Mouse (Mus musculus): ENCODE data around the gene Olfr220. TPM values are rescaled to one million over a fixed set of nuclear protein-coding genes. Genes with fewer than 3 reads are reported as not detected.

Gene Olfr220
- polyA plus RNA-seq, 1 experiment from 2014 or later = not detected

- Histone ChIP-seq H3K36me3 (ENCODE audit: control insufficient read depth, insufficient read depth, low read length) (no peaks in the 10 kb centered on the region), H3K9me3 (ENCODE audit: control insufficient read depth, low read length) (no peaks in the 10 kb centered on the region), H3K4me2 (ENCODE audit: low read depth, low read length, severe bottlenecking) (no peak overlapping the region), H3K27ac (ENCODE audit: low read depth, low read length) (no peak overlapping the region), H3K27me3 (ENCODE audit: control insufficient read depth, insufficient read depth, low read length) (no peaks in the 10 kb centered on the region), H3K9ac (ENCODE audit: low read length) (no peak overlapping the region), H3K4me1 (replicated peaks; ENCODE audit: control insufficient read depth, insufficient read depth, low read length) (no peaks in the 10 kb centered on the region), H3K4me3 (ENCODE audit: low read depth, low read length) (no peak overlapping the region)
- DNase-seq (ENCODE audit: low spot score) (no peak), ATAC-seq (replicated peaks; ENCODE audit: low FRiP score) (no peak)
- WGBS = 45% methylated on average over 2 of the region's 2 CpGs
These were observed 24.4 kb downstream of the Olfr220 start for GRCm38 (mm10) chr1:174466240-174466639.

DNA sequence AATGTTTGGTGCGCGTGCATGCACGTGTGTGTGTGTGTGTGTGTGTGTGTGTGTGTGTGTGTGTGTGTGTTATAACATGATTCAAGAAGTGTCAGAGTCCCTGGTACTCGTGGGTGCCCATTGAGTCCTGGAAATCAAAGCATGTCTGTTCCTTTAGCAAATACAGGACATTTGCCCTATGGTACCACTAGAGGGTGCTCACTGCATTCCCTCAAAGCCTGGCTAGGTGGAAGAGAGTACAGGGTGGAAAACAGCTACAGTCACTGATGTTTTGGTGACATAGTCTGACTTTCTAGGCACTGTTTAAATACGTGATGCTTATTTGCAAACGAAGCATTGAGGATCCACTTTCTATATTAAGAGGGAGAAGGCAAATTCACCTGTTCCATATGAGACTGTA lies 27.9 kb downstream of the Olfr220 start:
- Histone ChIP-seq H3K4me3 (ENCODE audit: low read depth, low read length) (no peak overlapping the region), H3K27me3 (ENCODE audit: control insufficient read depth, insufficient read depth, low read length) (no peaks in the 10 kb centered on the region), H3K4me1 (replicated peaks; ENCODE audit: control insufficient read depth, insufficient read depth, low read length) (no peaks in the 10 kb centered on the region), H3K9me3 (ENCODE audit: control insufficient read depth, low read length) (no peaks in the 10 kb centered on the region), H3K4me2 (ENCODE audit: low read depth, low read length, severe bottlenecking) (no peak overlapping the region), H3K27ac (ENCODE audit: low read depth, low read length) (no peak overlapping the region), H3K9ac (ENCODE audit: low read length) (no peak overlapping the region), H3K36me3 (ENCODE audit: control insufficient read depth, insufficient read depth, low read length) (no peaks in the 10 kb centered on the region)
- ATAC-seq (replicated peaks; ENCODE audit: low FRiP score) (peak; percentile 75), DNase-seq (ENCODE audit: low spot score) (peak; percentile 53)
- 6% methylated on average over 6 of the region's 6 CpGs for WGBS

DNA sequence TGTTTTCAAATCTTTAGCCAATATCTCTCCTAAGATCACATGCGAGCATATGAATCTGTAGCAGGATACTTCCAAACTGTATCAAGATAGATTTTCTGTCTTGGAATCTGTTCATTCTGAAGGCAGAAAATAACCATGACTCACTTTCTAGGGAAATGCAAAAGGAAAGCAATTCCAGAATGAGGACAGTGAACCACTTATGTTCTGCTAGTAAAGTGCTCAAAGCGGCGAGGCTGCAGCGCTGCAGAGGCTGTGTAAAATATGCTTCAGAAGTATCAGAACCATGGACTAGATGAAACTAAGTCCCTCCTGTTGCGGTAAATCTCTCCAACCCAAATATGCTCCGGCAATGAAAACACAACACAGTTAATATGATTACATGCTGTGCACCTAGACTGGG lies 40.7 kb downstream of the Olfr220 start:
- ATAC-seq (replicated peaks; ENCODE audit: low FRiP score) = no peak
- WGBS = 91% methylated on average over 6 of the region's 6 CpGs
- DNase-seq (ENCODE audit: low spot score) = no peak
- no peaks in the 10 kb centered on the region for H3K4me1 ChIP-seq (replicated peaks; ENCODE audit: control insufficient read depth, insufficient read depth, low read length)
- H3K36me3 ChIP-seq (ENCODE audit: control insufficient read depth, insufficient read depth, low read length) = no peaks in the 10 kb centered on the region
- H3K9me3 ChIP-seq (ENCODE audit: control insufficient read depth, low read length) = no peaks in the 10 kb centered on the region
- H3K9ac ChIP-seq (ENCODE audit: low read length) = no peak overlapping the region
- H3K4me2 ChIP-seq (ENCODE audit: low read depth, low read length, severe bottlenecking) = no peak overlapping the region
- H3K27ac ChIP-seq (ENCODE audit: low read depth, low read length) = no peak overlapping the region
- no peaks in the 10 kb centered on the region for H3K27me3 ChIP-seq (ENCODE audit: control insufficient read depth, insufficient read depth, low read length)
- no peak overlapping the region for H3K4me3 ChIP-seq (ENCODE audit: low read depth, low read length)

DNA sequence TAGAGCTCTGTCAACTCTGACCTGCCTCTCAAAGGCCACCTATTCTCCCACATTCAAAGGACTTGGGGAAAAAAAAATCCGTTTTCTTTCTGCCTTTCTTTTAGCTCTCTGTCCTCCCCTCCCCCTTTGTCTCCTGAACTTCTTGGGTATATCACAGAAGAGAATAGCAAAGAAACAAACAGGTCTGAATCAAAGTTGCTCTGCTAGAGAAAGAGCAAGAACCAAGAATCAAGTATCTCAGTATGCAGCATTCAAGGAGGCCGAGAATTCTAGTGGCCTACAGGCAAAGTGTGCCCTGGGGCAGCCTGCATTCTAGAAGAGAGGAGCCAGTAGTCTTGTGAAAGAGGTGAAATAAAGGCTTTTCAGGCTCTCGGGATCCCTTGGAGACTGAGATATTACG lies 58.2 kb downstream of the Olfr220 start:
- H3K9me3 ChIP-seq (ENCODE audit: control insufficient read depth, low read length) = no peaks in the 10 kb centered on the region
- WGBS = 4% methylated on average over 4 of the region's 4 CpGs
- peaks cover 10% of the 10 kb centered on the region; the same call in 1 of the 2 replicates for H3K4me1 ChIP-seq (replicated peaks; ENCODE audit: control insufficient read depth, insufficient read depth, low read length)
- H3K9ac ChIP-seq (ENCODE audit: low read length) = no peak overlapping the region
- no peak overlapping the region for H3K27ac ChIP-seq (ENCODE audit: low read depth, low read length)
- H3K36me3 ChIP-seq (ENCODE audit: control insufficient read depth, insufficient read depth, low read length) = no peaks in the 10 kb centered on the region; the same call in 1 of the 2 replicates
- H3K4me3 ChIP-seq (ENCODE audit: low read depth, low read length) = no peak overlapping the region
- DNase-seq (ENCODE audit: low spot score) (no peak), ATAC-seq (replicated peaks; ENCODE audit: low FRiP score) (no peak)
- no peak overlapping the region for H3K4me2 ChIP-seq (ENCODE audit: low read depth, low read length, severe bottlenecking)
- H3K27me3 ChIP-seq (ENCODE audit: control insufficient read depth, insufficient read depth, low read length) = no peaks in the 10 kb centered on the region

Other genes with a start within 250 kb of the Olfr220 start
- not detected in 2 replicates for gene Olfr419, start 190.0 kb upstream of the Olfr220 start, polyA plus RNA-seq (2014; fragmentation: Nextera tagmentation; extraction: Ambion mirVana)
- gene Mptx1, start 111.6 kb upstream of the Olfr220 start, polyA plus RNA-seq (2014; fragmentation: Nextera tagmentation; extraction: Ambion mirVana) = not detected in 2 replicates
- gene Olfr417, start 77.0 kb upstream of the Olfr220 start, polyA plus RNA-seq (2014; fragmentation: Nextera tagmentation; extraction: Ambion mirVana) = not detected in 2 replicates
- gene Olfr248, start 51.0 kb upstream of the Olfr220 start, polyA plus RNA-seq (2014; fragmentation: Nextera tagmentation; extraction: Ambion mirVana) = not detected in 2 replicates
- gene Olfr414, start 18.0 kb upstream of the Olfr220 start, polyA plus RNA-seq (2014; fragmentation: Nextera tagmentation; extraction: Ambion mirVana) = not detected in 2 replicates
- gene Fmn2, start 59.7 kb downstream of the Olfr220 start, polyA plus RNA-seq (2014; fragmentation: Nextera tagmentation; extraction: Ambion mirVana) = 5.5 and 8.0 TPM in 2 replicates